Mouse (Mus musculus) midbrain, embryonic 16.5 days (tissue): ENCODE results near the gene Rpl29. TPM values are rescaled to one million over a fixed set of nuclear protein-coding genes. Genes with fewer than 3 reads are reported as not detected.

Source experiments
- ATAC-seq: fragments of 200-750 bp; cut with Nextera tagmentation; 2 replicates; pipeline ENCODE4 v1.8.0; 2017; ENCODE audit warnings: moderate TSS enrichment
- H3K27ac ChIP-seq: fragments of 300-500 bp; sonication (generic); 2 replicates; pipeline ENCODE4 v1.5.1; 2014; ENCODE audit warnings: mild to moderate bottlenecking, low read length, mixed read lengths
- H3K27me3 ChIP-seq: fragments of 300-500 bp; sonication (generic); 2 replicates; pipeline ENCODE4 v1.6.1; 2014; ENCODE audit warnings: low read depth, low read length, mixed read lengths; ENCODE audit not compliant: control insufficient read depth, insufficient read depth
- H3K36me3 ChIP-seq: fragments of 300-500 bp; sonication (generic); 2 replicates; pipeline ENCODE4 v1.6.1; 2014; ENCODE audit warnings: mild to moderate bottlenecking, low read length, moderate library complexity, mixed read lengths; ENCODE audit not compliant: control insufficient read depth, insufficient read depth
- H3K4me1 ChIP-seq: fragments of 300-500 bp; sonication (generic); 2 replicates; pipeline ENCODE4 v1.6.1; 2014; ENCODE audit warnings: mild to moderate bottlenecking, low read length, mixed read lengths; ENCODE audit not compliant: control insufficient read depth, insufficient read depth
- H3K4me2 ChIP-seq: fragments of 300-500 bp; sonication (generic); 2 replicates; pipeline ENCODE4 v1.6.1; 2014; ENCODE audit warnings: mild to moderate bottlenecking, low read length, mixed read lengths
- H3K4me3 ChIP-seq: fragments of 300-500 bp; sonication (generic); 2 replicates; pipeline ENCODE4 v1.5.1; 2014; ENCODE audit warnings: low read depth, mild to moderate bottlenecking, low read length, moderate library complexity, mixed read lengths
- H3K9ac ChIP-seq: fragments of 300-500 bp; sonication (generic); 2 replicates; pipeline ENCODE4 v1.6.1; 2014; ENCODE audit warnings: low read depth, low read length, mixed read lengths
- H3K9me3 ChIP-seq: fragments of 300-500 bp; sonication (generic); replicated peaks from 2 replicates; pipeline ENCODE4 v1.6.1; 2014; ENCODE audit warnings: mild to moderate bottlenecking, low read length, mixed read lengths; ENCODE audit not compliant: control insufficient read depth, poor library complexity, severe bottlenecking
- WGBS: fragments of 180-500 bp; shearing (Covaris S2); extraction: QIAGEN DNeasy Blood & Tissue Kit; methylation state at CpG from one replicate; pipeline ENCODE4 v1.1.7; 2014; 5-methylcytosine and 5-hydroxymethylcytosine counted together
- polyA plus RNA-seq: library from polyadenylated mRNA; unstranded; fragments of >200 nt; fragmentation: Nextera tagmentation; extraction: Ambion mirVana; gene quantifications from 2 replicates; pipeline ENCODE4 v1.2.1, GENCODE M21; 2015

The Rpl29 gene
- polyA plus RNA-seq, 1 experiment from 2014 or later, result 551 TPM

- Histone ChIP-seq H3K9ac (0 out of 2 replicates have a peak overlapping the region, but pooled peaks have one; percentile 14), H3K4me1 (peaks cover 14% of the 10 kb centered on the region; the same call in 1 of the 2 replicates), H3K4me2 (no peak overlapping the region), H3K4me3 (no peak overlapping the region), H3K36me3 (peaks cover 16% of the 10 kb centered on the region), H3K27me3 (no peaks in the 10 kb centered on the region), H3K27ac (no peak overlapping the region), H3K9me3 (no peaks in the 10 kb centered on the region)
- ATAC-seq, result no peak
- 78% methylated on average over 9 of the region's 9 CpGs for WGBS
Measured at GRCm38 (mm10) chr9:106436566-106436965, 7.3 kb downstream of the Rpl29 start.

- no peaks in the 10 kb centered on the region for H3K9me3 ChIP-seq
- H3K9ac ChIP-seq, result no peak overlapping the region
- no peaks in the 10 kb centered on the region for H3K36me3 ChIP-seq
- no peak overlapping the region for H3K27ac ChIP-seq
- WGBS, result 73% methylated on average over 5 of the region's 5 CpGs
- H3K27me3 ChIP-seq, result no peaks in the 10 kb centered on the region
- no peak overlapping the region for H3K4me2 ChIP-seq
- no peak overlapping the region for H3K4me3 ChIP-seq
- ATAC-seq, result no peak
- H3K4me1 ChIP-seq, result peaks cover 19% of the 10 kb centered on the region
Measured at GRCm38 (mm10) chr9:106442680-106443079, 13.4 kb downstream of the Rpl29 start.

GRCm38 (mm10) chr9:106444836-106445235 lies 15.6 kb downstream of the Rpl29 start:
- Histone ChIP-seq H3K4me1 (peaks cover 21% of the 10 kb centered on the region), H3K9me3 (no peaks in the 10 kb centered on the region), H3K27ac (no peak overlapping the region), H3K4me2 (no peak overlapping the region), H3K36me3 (no peaks in the 10 kb centered on the region), H3K4me3 (no peak overlapping the region), H3K9ac (no peak overlapping the region), H3K27me3 (no peaks in the 10 kb centered on the region)
- WGBS, result 75% methylated on average over 4 of the region's 4 CpGs
- ATAC-seq, result no peak

- WGBS, result under 1% methylated on average over 24 of the region's 24 CpGs
- peak within 1 kb of the TSS; percentile 89 for H3K4me2 ChIP-seq
- H3K9ac ChIP-seq, result peak within 1 kb of the TSS; percentile 82
- H3K4me1 ChIP-seq, result peaks cover 26% of the 10 kb centered on the region
- H3K27ac ChIP-seq, result peak within 1 kb of the TSS; percentile 78
- no peaks in the 10 kb centered on the region for H3K9me3 ChIP-seq
- H3K27me3 ChIP-seq, result no peaks in the 10 kb centered on the region
- peak within 1 kb of the TSS; percentile 64 for H3K4me3 ChIP-seq
- peak; percentile 78 for ATAC-seq
- H3K36me3 ChIP-seq, result no peaks in the 10 kb centered on the region
Measured at GRCm38 (mm10) chr9:106447348-106447747, 18.1 kb downstream of the Rpl29 start, which contains the start of the genes Abhd14b and Abhd14a. TSS of gene Abhd14b (plus strand) at chr9:106447459. TSS of gene Abhd14a (minus strand) at chr9:106447678.

GRCm38 (mm10) chr9:106447951-106448350 lies 18.7 kb downstream of the Rpl29 start:
- H3K4me1 ChIP-seq, result peaks cover 32% of the 10 kb centered on the region
- 0 out of 2 replicates have a peak, but pooled peaks have one; percentile 2 for ATAC-seq

GRCm38 (mm10) chr9:106448498-106449031 lies 19.3 kb downstream of the Rpl29 start:
- 2% methylated on average over 23 of the region's 23 CpGs for WGBS
- peak overlapping the region; percentile 70 for H3K27ac ChIP-seq
- no peaks in the 10 kb centered on the region for H3K9me3 ChIP-seq
- peak; percentile 37; the same call in 1 of the 2 replicates for ATAC-seq
- peak overlapping the region; percentile 64 for H3K4me3 ChIP-seq
- H3K9ac ChIP-seq, result peak overlapping the region; percentile 82
- no peaks in the 10 kb centered on the region for H3K27me3 ChIP-seq
- peak overlapping the region; percentile 89 for H3K4me2 ChIP-seq
- H3K4me1 ChIP-seq, result peaks cover 34% of the 10 kb centered on the region
- H3K36me3 ChIP-seq, result no peaks in the 10 kb centered on the region

More at GRCm38 (mm10) chr9:106447951-106448350, 18.7 kb downstream of the Rpl29 start:
- peak overlapping the region; percentile 82 for H3K9ac ChIP-seq
- H3K9me3 ChIP-seq, result no peaks in the 10 kb centered on the region
- peak overlapping the region; percentile 64 for H3K4me3 ChIP-seq
- H3K27ac ChIP-seq, result peak overlapping the region; percentile 78
- H3K27me3 ChIP-seq, result no peaks in the 10 kb centered on the region
- peak overlapping the region; percentile 89 for H3K4me2 ChIP-seq
- H3K36me3 ChIP-seq, result no peaks in the 10 kb centered on the region
- WGBS, result 36% methylated on average over 9 of the region's 9 CpGs

- H3K9ac ChIP-seq, result 0 out of 2 replicates have a peak overlapping the region, but pooled peaks have one; percentile 34
Measured at GRCm38 (mm10) chr9:106449947-106450346, 20.7 kb downstream of the Rpl29 start.

GRCm38 (mm10) chr9:106450661-106451060 lies 21.4 kb downstream of the Rpl29 start:
- WGBS, result 24% methylated on average over 9 of the region's 9 CpGs
- Histone ChIP-seq H3K4me3 (no peak overlapping the region), H3K36me3 (no peaks in the 10 kb centered on the region), H3K4me2 (no peak overlapping the region), H3K27me3 (no peaks in the 10 kb centered on the region), H3K4me1 (peaks cover 41% of the 10 kb centered on the region), H3K9me3 (no peaks in the 10 kb centered on the region), H3K27ac (no peak overlapping the region), H3K9ac (no peak overlapping the region)
- ATAC-seq, result no peak

More at GRCm38 (mm10) chr9:106449947-106450346, 20.7 kb downstream of the Rpl29 start:
- ATAC-seq, result no peak
- Histone ChIP-seq H3K27me3 (no peaks in the 10 kb centered on the region), H3K9me3 (no peaks in the 10 kb centered on the region), H3K4me3 (no peak overlapping the region), H3K4me1 (peaks cover 35% of the 10 kb centered on the region), H3K4me2 (no peak overlapping the region), H3K36me3 (no peaks in the 10 kb centered on the region), H3K27ac (no peak overlapping the region)
- 93% methylated on average over 8 of the region's 8 CpGs for WGBS

- H3K27me3 ChIP-seq, result no peaks in the 10 kb centered on the region
- no peak overlapping the region for H3K9ac ChIP-seq
- H3K4me3 ChIP-seq, result no peak overlapping the region
- no peak overlapping the region for H3K27ac ChIP-seq
- WGBS, result 79% methylated on average over 11 of the region's 11 CpGs
- no peak for ATAC-seq
- H3K9me3 ChIP-seq, result no peaks in the 10 kb centered on the region
- peaks cover 47% of the 10 kb centered on the region for H3K4me1 ChIP-seq
- H3K36me3 ChIP-seq, result no peaks in the 10 kb centered on the region
- H3K4me2 ChIP-seq, result no peak overlapping the region
Measured at GRCm38 (mm10) chr9:106451298-106451697, 22.0 kb downstream of the Rpl29 start.
